Mouse (Mus musculus) liver, postnatal 0 days (tissue): ENCODE results near the gene Tcap.

Source experiments
- CTCF ChIP-seq: sonication (generic); IDR thresholded peaks from 2 replicates; pipeline ENCODE4 v1.5.1; 2016; ENCODE audit warnings: antibody characterized with exemption, low read depth
- EP300 ChIP-seq: IDR thresholded peaks from 2 replicates; pipeline ENCODE4 v1.6.1; 2016; ENCODE audit warnings: antibody characterized with exemption, low read depth, mild to moderate bottlenecking

DNA sequence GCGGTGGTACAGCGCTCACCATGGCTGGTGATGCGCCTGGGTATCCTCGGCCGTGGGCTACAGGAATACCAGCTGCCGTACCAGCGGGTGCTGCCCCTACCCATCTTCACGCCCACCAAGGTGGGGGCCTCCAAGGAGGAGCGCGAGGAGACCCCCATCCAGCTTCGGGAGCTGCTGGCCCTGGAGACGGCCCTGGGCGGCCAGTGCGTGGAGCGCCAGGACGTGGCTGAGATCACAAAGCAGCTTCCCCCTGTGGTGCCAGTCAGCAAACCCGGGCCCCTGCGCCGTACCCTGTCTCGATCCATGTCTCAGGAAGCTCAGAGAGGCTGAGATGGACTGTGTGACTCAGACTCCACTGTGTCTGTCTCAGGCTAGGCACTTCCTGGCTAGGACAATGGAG, 605 bp downstream of the Tcap start:
- no peak for TF ChIP-seq CTCF
- no peak for TF ChIP-seq EP300
